Mouse (Mus musculus): ENCODE data around the gene Gjb4.

DNA sequence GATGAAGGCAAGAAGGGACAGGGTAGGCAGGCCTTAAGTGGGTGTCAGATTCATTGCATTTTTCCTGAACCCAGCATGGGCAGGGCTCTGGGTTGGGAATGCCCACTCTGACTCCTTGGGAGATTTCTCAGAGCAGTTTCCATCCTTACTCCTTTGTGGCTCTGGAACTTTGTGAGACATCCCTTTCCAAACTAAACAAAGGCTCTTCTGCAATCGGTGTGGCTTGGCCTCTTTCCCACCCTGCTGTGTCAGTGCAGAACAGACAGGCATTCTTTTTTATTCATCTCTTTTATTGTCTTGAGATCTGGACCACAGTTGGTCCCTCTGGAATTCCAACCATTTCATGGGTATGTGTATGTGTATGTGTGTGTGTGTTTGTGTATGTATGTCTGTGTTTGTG is 1.3 kb downstream of the Gjb4 start:
- no peak for TF ChIP-seq CTCF (IDR thresholded peaks at IDR 0.05; ENCODE audit: borderline replicate concordance, insufficient read depth, low read length)
- no peak for TF ChIP-seq POLR2A (IDR thresholded peaks at IDR 0.05; ENCODE audit: low read depth, low read length)

All from embryonic fibroblast, embryonic 13.5 days (primary cell).